Mouse (Mus musculus) 3T3-L1 (cell line): ENCODE data around the gene Rai14.

Source experiments
- DNase-seq: peaks from one replicate; pipeline ENCODE4 v3.0.0-alpha.2; 2015; ENCODE audit warnings: low read depth, low spot score

Gene Rai14

GRCm38 (mm10) chr15:10721259-10721781 lies 6.9 kb upstream of the Rai14 start:
- no peak for DNase-seq

DNA sequence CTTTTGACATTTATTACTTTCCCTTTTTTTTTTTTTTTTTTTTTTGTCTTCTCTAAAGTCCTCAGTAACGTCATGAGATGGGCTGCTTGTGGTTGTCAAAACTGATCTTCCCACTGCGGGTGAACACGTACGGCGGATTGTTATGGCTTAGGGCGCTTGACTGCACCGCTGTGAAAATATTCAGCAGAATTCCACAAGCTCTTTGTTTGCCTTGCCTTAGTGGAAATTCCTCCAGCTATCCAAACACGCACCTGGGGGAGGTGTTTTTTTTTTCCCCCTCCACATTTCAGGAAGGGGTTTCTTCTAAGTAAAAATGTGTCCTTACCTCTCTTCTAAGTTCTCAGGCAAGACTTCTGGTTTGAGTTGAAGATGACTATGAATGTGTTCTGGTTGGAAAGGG lies 6.2 kb upstream of the Rai14 start:
- DNase-seq, result no peak

DNA sequence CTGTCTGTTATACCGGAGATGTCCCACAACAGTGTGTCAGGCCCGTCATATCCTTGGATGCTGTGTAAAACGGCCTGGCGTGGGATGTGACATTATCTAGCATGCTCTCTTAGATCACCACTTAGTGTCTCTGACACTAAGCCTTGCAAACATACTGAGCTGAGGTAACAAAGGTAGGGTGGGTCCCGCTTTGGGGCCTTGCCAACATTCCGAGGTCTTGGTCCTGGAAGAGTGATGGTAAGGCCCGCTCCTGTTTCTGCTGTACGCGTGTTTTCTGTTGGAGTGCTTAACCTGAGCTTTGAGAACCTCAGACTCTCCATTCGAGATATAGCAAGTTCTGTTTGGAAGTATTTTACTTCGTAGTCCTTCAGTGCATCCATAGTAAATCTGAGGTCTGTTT lies 5.8 kb upstream of the Rai14 start:
- no peak for DNase-seq

DNA sequence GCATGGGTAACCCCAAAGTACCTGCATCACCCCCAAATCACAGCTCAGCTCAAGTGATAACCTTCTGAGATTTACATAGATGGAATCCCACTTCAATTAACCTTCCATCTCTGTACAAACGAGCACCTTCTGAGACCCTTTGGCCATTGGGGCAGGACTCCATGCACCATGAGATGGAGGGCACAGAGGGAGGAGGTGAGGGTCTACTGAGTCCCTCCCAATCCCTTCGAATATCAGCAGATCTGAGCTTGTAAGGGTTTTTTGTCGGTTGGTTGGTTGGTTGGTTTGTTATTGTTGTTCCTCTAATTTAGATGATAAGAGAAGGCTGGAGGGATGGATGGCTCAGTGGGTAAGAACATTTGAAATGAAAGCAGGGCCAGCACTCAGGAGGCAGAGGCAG lies 5.1 kb upstream of the Rai14 start:
- DNase-seq, result no peak

DNA sequence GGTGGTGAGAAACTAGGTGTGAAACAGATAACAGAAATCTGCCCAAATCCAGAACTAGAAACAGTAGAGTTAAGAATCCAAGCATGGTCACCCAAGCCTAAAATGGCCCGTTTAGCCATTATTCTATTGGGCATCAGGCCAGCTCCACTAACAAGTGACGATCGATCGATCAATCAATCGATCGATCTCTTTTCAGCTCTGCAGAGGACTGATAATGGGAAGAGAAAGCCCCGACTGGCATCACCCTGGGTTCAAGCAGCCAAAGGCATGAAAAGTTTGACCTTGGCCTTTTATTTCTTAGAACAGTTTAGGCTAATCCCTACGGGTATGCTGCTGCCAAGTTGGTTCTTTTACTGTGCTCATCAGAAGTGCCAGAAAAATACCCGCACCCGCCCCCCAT lies 4.3 kb upstream of the Rai14 start:
- DNase-seq, result no peak

- no peak for DNase-seq
These were observed 2.9 kb upstream of the Rai14 start for GRCm38 (mm10) chr15:10717284-10717683.

DNA sequence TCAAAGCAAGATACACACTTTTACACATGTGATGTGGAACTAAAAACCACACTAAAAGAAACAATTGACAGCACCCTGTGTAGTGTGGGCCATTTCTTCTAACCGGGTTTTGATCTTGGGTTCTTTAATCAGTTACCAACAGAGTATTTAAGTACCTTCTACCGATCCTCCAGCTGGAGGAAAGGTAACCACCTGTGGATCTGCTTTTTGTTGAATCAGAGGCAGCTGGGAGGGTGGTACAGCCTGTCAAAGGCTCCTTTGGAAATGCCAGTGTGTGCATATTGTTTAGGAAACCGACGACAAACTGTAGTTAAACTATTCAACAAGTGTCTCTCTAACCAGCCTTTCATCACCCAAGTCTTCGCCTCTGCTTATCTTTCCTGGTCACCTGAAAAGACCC lies 1.5 kb upstream of the Rai14 start:
- no peak for DNase-seq

DNA sequence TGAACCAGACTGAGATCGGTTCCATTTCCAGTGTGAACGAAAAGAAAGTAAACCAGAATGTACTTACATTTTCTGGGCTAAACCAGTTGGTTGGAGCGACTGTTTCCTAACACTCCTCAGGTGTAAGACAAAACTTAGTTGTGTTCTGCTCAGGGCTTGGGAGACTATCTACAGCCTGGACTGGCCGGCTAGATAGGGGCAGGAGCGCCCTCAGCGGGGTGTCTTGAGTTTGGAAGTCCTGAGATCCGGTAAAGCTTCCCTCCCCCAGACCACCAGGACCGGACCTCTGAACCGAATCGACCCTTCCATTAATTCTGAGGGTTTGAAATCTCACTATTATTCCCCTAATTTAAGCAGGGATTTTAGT lies 698 bp upstream of the Rai14 start:
- no peak for DNase-seq

GRCm38 (mm10) chr15:10713626-10714316 lies 653 bp downstream of the Rai14 start:
- DNase-seq, result peak; percentile 56

DNA sequence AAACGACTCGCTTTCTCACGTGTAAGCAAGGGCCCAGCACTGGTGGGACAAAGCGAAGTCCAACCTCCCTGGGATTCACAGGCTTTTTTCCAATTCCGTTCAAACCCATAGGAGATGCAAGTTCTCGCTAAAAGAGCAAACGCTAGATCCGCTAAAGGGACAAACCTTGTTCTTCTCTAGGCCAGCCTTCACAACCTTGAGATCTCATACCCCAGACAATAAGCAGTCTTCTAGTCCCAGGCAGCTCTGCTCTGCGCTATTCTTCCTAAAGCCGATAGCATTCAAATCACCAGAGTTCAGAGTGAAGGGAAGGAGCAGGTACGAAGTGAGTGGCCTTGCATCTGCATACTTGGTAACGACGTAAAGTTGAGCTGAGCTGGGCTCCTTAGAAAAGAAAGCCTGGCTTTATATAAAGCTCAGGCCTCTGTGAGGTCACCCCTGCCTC lies 1.2 kb downstream of the Rai14 start:
- peak; percentile 52 for DNase-seq

GRCm38 (mm10) chr15:10712288-10712687 lies 2.1 kb downstream of the Rai14 start:
- DNase-seq, result no peak

DNA sequence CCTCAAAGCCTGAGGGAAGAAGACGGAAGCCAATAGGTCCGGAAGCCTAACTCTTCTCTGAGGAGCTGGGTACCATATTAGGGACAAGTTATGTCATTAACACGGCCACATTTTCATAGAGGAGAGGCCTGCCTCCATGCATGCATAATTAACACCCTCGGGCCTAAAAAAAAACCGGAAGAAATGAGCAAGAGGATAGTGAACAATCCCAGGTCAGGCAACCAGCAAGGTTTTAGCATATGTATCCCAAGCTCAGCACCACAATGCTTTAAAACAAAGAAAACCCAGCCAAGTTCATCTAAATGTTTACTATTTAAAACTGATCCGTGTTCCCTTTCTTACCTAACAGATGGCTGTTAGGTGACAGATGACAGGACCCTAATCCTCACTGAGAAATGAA lies 3.2 kb downstream of the Rai14 start:
- DNase-seq, result no peak

GRCm38 (mm10) chr15:10708591-10709272 lies 5.7 kb downstream of the Rai14 start:
- peak; percentile 46 for DNase-seq

DNA sequence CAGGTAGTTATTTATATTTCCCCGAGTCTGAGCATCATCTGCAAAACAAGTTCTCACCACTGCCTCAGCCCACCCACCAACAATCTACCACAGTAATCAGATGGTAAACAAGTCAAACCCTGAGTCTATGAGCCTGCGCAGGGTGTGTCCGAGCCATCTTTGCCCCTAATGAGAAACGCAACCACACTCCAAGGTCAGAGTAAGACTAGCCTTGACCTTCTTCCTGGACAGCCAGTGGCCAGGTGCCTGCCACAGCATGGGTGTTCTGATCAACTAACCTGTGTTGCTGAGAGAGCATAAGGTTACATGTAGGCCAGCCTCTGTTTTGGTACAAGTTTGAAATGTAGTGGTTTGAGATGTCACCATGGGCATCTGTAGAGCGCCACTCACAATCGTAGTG lies 7.3 kb downstream of the Rai14 start:
- DNase-seq, result no peak

DNA sequence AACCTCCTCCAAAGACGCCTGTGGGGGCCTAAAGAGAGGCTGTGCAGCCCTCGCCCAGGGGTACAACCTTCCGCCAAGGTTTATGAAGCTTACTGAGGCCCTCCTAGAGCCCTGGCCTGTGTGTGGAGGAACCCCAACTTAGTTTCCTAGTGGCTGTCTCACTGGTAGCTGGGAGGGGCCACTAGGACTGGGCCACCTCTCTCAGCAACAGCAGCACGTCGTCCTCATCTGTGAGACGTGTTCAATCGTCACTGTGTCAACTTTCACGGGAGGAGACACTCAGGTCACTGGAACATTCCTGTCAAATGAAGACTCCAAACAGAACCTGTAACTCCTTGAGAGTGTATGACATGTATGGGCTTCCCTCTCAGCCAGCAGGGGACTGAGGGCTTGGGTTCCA lies 8.0 kb downstream of the Rai14 start:
- DNase-seq, result no peak

DNA sequence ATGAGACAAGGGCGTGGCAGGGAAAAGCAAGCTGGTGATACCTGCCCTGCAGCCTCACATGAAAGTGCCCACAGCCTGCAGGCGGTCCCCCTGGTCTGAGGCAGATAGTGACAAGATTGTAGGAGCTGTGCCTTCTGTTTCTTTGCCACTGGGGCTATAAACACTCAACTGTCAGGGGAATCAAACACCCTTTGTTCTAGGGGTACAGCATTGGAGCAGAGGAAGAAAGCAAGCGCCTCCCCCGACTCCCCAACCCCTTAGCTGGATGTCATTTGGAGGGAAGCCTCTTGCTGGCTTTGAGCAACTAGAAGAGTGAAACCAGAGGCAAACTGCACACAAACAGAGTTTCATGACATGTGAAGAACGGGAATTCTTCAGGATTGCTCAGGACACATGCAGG lies 8.7 kb downstream of the Rai14 start:
- DNase-seq, result no peak

- no peak for DNase-seq
These were observed 10.1 kb downstream of the Rai14 start for GRCm38 (mm10) chr15:10704328-10704727.

DNA sequence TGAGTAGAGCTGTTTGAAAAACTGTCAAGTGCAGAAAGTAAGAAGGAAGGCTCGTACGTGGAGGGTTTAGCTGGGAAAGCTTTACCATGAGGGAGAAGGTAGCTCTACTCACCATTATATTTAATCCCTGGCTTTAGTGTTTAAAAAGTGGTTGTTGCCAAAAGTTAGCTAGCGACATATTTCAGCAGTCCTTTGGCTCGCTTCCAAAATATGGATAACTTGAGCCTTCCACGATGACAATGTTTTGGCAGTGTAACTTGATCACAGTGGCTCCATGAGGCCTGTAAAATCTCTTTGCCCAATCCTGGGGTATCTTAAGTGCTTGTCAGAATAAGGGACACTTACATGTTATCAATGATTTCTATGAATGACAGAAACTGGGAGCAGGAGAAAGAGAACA lies 12.9 kb downstream of the Rai14 start:
- no peak for DNase-seq

DNA sequence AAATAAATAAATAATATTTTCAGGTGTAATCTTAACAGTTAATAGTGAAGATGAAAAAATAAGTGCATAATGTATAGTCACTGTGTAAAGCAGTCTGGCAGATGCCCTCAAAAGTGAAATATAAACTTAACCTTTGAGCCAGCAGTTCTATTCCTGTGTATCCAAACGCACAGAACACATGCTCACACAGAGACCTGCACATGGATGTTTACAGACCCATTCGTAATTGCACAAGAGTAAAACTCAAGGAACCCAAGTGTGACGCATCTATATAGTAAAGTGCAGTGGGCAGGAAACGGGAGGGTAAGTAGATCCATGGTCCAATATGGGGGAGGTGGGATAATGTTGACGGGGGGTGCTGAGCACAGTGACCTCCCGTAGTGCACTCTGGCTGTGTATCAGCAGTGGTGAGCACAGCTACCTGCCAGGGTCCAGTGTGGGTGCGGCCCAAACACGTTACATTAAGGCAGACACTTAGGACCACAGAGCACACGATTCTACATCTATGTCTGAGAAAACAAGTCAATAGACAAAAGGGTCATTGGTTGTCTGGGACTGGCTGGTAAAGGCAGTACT lies 13.4 kb downstream of the Rai14 start:
- DNase-seq, result no peak

DNA sequence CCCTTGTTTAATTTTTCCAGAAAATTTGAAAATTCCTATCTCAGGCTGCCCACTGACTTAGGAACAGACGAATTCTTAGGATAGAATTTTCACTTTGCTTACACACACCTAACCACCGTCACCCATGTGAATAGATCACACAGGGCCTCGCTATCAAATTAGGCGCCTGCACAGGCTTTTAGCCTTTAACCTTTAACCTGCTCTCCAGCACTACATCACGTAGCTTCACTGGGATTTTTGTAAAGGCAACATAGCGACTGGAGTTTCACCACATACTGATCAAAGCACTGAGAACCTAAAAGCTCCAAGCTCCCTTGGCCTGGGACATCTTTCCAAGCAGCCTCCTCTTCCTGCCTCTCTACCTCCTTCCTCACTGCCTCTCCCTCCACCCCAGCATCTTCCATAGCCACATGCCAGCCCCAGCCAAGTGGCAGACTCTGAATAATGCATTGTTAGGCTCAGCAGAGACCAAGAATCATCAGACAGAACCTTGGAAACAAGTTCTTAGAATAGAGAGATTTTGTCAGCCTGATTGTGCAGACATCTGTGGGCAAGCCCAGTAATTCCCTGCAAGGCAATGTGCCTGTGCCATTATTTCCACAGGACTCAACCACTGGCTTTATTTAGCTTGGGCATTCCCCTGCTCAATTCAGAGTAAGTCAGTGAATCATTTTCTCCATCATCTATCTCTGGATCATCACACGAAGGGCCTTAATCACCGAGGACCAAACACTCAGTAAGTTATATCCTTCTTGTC lies 17.8 kb downstream of the Rai14 start:
- peak; percentile 61 for DNase-seq

DNA sequence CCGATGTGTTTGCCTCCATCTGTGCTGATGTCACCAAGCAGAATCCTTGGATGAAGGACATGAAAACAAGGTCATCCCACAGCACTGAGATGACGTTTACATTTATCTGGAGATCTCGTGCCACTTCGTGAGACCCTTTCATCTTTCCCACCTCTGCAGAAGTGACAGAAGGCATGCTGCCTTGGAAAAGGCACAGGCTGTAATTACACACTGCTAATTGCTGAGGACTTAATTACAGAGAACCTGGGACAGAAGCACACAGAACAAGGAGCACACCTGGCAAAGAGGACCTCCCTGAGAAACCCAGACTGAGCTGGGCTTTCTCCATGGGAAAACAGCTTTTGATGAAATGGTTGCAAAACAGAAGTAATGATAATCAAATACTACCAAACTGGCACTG lies 21.8 kb downstream of the Rai14 start:
- DNase-seq, result no peak

GRCm38 (mm10) chr15:10691481-10691880 lies 22.9 kb downstream of the Rai14 start:
- DNase-seq, result peak; percentile 62
